Mouse (Mus musculus) kidney, adult 2 months (tissue): ENCODE data around the gene Prl2c1. TPM values are rescaled to one million over a fixed set of nuclear protein-coding genes. Genes with fewer than 3 reads are reported as not detected.
"Not testable (repeated sequence)": the region's sequence is repeated elsewhere in the genome, so short reads cannot be mapped to it uniquely, and the experiment has no call there.

Source experiments
- DNase-seq: peaks from one replicate; pipeline ENCODE4 v3.0.0; 2021
- H3K27ac ChIP-seq: fragments of 200-500 bp; 2 replicates; pipeline ENCODE4 v1.5.1; 2012; ENCODE audit warnings: low read depth, low read length, control low read depth, inconsistent platforms; ENCODE audit not compliant: insufficient read depth
- H3K27me3 ChIP-seq: fragments of 200-500 bp; replicated peaks from 2 replicates; pipeline ENCODE4 v1.6.1; 2012; ENCODE audit warnings: mild to moderate bottlenecking, moderate library complexity, low read length, inconsistent platforms; ENCODE audit not compliant: control insufficient read depth, insufficient read depth
- H3K36me3 ChIP-seq: fragments of 200-500 bp; 2 replicates; pipeline ENCODE4 v1.6.1; 2012; ENCODE audit warnings: mild to moderate bottlenecking, moderate library complexity, low read length, inconsistent platforms; ENCODE audit not compliant: control insufficient read depth, insufficient read depth
- H3K4me1 ChIP-seq: fragments of 200-500 bp; 2 replicates; pipeline ENCODE4 v1.6.1; 2011; ENCODE audit warnings: low read length; ENCODE audit not compliant: control insufficient read depth, insufficient read depth
- H3K4me3 ChIP-seq: fragments of 200-500 bp; 2 replicates; pipeline ENCODE4 v1.5.1; 2011; ENCODE audit warnings: mild to moderate bottlenecking, low read depth, low read length, control low read depth; ENCODE audit not compliant: insufficient read depth
- CTCF ChIP-seq: fragments of 200-500 bp; conservative IDR thresholded peaks from 2 replicates; pipeline ENCODE4 v1.5.1; 2011; ENCODE audit warnings: low read depth, mild to moderate bottlenecking, control low read depth, low read length, moderate library complexity, mixed read lengths; ENCODE audit not compliant: insufficient read depth, insufficient read length
- POLR2A ChIP-seq: fragments of 200-500 bp; IDR thresholded peaks from one replicate; pipeline ENCODE4 v1.6.1; 2011; ENCODE audit warnings: low read depth, low read length, control low read depth
- WGBS: fragments of 180-500 bp; shearing (Covaris S2); methylation state at CpG from one replicate; pipeline ENCODE4 v1.1.7; 2018; 5-methylcytosine and 5-hydroxymethylcytosine counted together
- polyA plus RNA-seq: library from polyadenylated mRNA; depleted of rRNA; stranded (reverse); fragments of >200 nt; gene quantifications from 2 replicates; pipeline ENCODE4 v1.2.3, GENCODE M21; 2012; rRNA removed

Gene Prl2c1
- not detected in 2 replicates for polyA plus RNA-seq

- TF ChIP-seq POLR2A (no peak), CTCF (no peak)
- no peaks in the 10 kb centered on the region for H3K36me3 ChIP-seq
- no peak for DNase-seq
- no peak within 1 kb of the TSS for H3K27ac ChIP-seq
- WGBS, result 91% methylated on average over 3 of the region's 3 CpGs
- no peaks in the 10 kb centered on the region for H3K27me3 ChIP-seq
- no peak within 1 kb of the TSS for H3K4me3 ChIP-seq
- no peaks in the 10 kb centered on the region for H3K4me1 ChIP-seq
Observed at GRCm38 (mm10) chr13:27849042-27849441, at the start of gene Prl2c1. Gene Prl2c1, plus strand, starts transcription at chr13:27849342.

DNA sequence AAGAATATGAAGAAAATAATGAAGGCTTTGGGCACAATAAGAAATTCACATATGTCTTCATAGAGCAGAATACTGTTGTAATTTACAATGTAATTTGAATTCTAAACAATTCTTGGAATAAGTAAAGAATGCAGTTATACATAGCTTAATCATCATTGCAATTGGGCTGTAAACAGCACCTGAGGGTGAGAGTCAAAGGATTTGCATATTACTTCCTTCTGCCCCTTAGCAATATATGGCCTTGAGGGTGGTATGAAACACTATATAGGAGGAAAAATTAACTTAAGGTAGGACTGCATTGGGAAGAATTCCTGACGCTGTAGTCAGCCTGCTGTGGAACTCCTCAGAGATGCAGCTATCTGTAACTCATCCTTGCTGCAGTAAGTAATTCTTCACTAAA, 47.8 kb upstream of the Prl2c1 start, which contains the start of gene Prl2a1:
Gene Prl2a1, plus strand, starts transcription at position 301 of the 400 bp plus-strand sequence.
- Histone ChIP-seq H3K27me3 (no peaks in the 10 kb centered on the region), H3K4me3 (no peak within 1 kb of the TSS), H3K36me3 (no peaks in the 10 kb centered on the region), H3K27ac (no peak within 1 kb of the TSS), H3K4me1 (no peaks in the 10 kb centered on the region)
- WGBS, result 86% methylated on average over 1 of the region's 1 CpGs
- no peak for TF ChIP-seq CTCF
- TF ChIP-seq POLR2A, result no peak
- no peak for DNase-seq

- no peak overlapping the region for H3K27ac ChIP-seq
- 63% methylated on average over 1 of the region's 1 CpGs for WGBS
- no peaks in the 10 kb centered on the region for H3K4me1 ChIP-seq
- no peak overlapping the region for H3K4me3 ChIP-seq
- no peaks in the 10 kb centered on the region for H3K36me3 ChIP-seq
- no peaks in the 10 kb centered on the region for H3K27me3 ChIP-seq
- TF ChIP-seq POLR2A, result no peak
- no peak for TF ChIP-seq CTCF
- DNase-seq, result no peak
Observed at GRCm38 (mm10) chr13:27802765-27803164, 46.4 kb upstream of the Prl2c1 start.

- H3K27me3 ChIP-seq, H3K36me3 ChIP-seq, DNase-seq, H3K4me3 ChIP-seq, H3K27ac ChIP-seq, H3K4me1 ChIP-seq: not testable (repeated sequence)
- 86% methylated on average over 2 of the region's 2 CpGs for WGBS
Observed at GRCm38 (mm10) chr13:27904236-27904635, 55.1 kb downstream of the Prl2c1 start.

Other genes with a start within 250 kb of the Prl2c1 start
- not detected in 2 replicates for gene Prl7b1, start 238.8 kb upstream of the Prl2c1 start, polyA plus RNA-seq
- not detected in 2 replicates for gene Prl7a1, start 206.8 kb upstream of the Prl2c1 start, polyA plus RNA-seq
- gene Prl7a2, start 181.3 kb upstream of the Prl2c1 start, polyA plus RNA-seq, result not detected in 2 replicates
- not detected in 2 replicates for gene Prl7d1, start 132.6 kb upstream of the Prl2c1 start, polyA plus RNA-seq
- gene Prl7c1, start 68.5 kb upstream of the Prl2c1 start, polyA plus RNA-seq, result not detected in 2 replicates
- not detected in 2 replicates for gene Prl2a1, start 47.7 kb upstream of the Prl2c1 start, polyA plus RNA-seq
- not detected in 2 replicates for gene Prl4a1, start 166.9 kb downstream of the Prl2c1 start, polyA plus RNA-seq